Mouse (Mus musculus) E14TG2a.4 (cell line): ENCODE results near the gene Tec.

Source experiments
- CTCF ChIP-seq: conservative IDR thresholded peaks from 2 replicates; pipeline ENCODE4 v1.5.1; 2014; ENCODE audit warnings: low read length
- NANOG ChIP-seq: IDR thresholded peaks from 2 replicates; pipeline ENCODE4 v1.6.1; 2014; ENCODE audit warnings: borderline replicate concordance, low read length, mixed read lengths
- POU5F1 ChIP-seq: IDR thresholded peaks from 2 replicates; pipeline ENCODE4 v1.6.1; 2014; ENCODE audit warnings: low read length, borderline replicate concordance

DNA sequence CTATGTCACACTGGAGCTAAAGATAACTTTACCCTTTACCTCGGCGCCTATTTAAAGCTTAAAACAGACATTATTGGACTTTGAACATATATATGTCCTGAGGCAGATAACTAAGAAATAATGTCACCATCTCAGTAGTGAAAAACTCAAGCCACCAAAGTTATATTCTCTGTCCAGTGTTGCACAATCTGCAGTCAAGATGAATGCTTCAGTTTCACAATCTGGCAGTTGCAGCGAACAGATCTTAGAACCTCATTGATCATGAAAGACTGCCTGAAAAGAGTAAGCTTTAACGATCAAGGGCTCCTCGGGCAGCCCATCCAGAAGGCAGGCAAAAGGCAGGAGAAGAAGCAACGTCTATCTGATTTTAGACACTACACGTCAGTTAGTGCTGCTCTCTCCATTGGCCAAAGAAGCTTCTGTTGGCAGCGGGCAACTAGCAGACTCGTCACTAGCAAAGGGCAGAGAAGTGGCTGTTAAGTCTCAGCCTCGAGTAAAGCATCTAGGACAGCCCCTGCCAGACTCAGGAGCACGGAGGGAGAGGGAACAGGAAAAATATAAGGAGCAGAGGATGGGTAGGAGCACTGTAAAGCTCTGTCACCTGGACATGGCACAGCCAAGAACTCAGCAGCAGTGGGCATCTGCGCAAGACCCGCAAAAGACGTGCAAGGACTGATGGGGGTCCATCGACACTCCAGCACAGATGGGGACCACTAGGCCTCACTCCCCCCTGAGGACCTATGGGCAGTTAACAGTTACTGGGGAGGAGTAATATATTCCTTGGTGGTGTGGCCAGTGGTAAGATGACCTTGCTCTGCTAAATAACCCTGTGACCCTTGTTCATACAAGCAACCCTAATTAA, 35.1 kb downstream of the Tec start:
- TF ChIP-seq CTCF (no peak), NANOG (no peak), POU5F1 (no peak)
